Mouse (Mus musculus) limb, embryonic 14.5 days (tissue): ENCODE data around the gene Tcf12. TPM values are rescaled to one million over a fixed set of nuclear protein-coding genes. Genes with fewer than 3 reads are reported as not detected.

ENCODE experiments used
- ATAC-seq: fragments of 200-750 bp; cut with Nextera tagmentation; 2 replicates; pipeline ENCODE4 v1.8.0; 2017; ENCODE audit warnings: low read depth, moderate number of reproducible peaks, moderate TSS enrichment; ENCODE audit not compliant: low FRiP score
- DNase-seq: peaks from one replicate; pipeline ENCODE4 v3.0.0-alpha.2; 2015; ENCODE audit warnings: low spot score
- H3K27ac ChIP-seq: fragments of 300-500 bp; sonication (generic); replicated peaks from 2 replicates; pipeline ENCODE4 v1.5.1; 2014; ENCODE audit warnings: low read depth, mild to moderate bottlenecking, low read length, moderate library complexity, mixed read lengths
- H3K27me3 ChIP-seq: fragments of 300-500 bp; sonication (generic); 2 replicates; pipeline ENCODE4 v1.6.1; 2014; ENCODE audit warnings: low read length, mixed read lengths; ENCODE audit not compliant: control insufficient read depth, insufficient read depth
- H3K36me3 ChIP-seq: fragments of 300-500 bp; sonication (generic); 2 replicates; pipeline ENCODE4 v1.6.1; 2014; ENCODE audit warnings: mild to moderate bottlenecking, low read length, moderate library complexity, mixed read lengths; ENCODE audit not compliant: control insufficient read depth, insufficient read depth
- H3K4me1 ChIP-seq: fragments of 300-500 bp; sonication (generic); 2 replicates; pipeline ENCODE4 v1.6.1; 2014; ENCODE audit warnings: antibody characterized with exemption, low read length, mixed read lengths; ENCODE audit not compliant: control insufficient read depth, insufficient read depth
- H3K4me2 ChIP-seq: fragments of 300-500 bp; sonication (generic); replicated peaks from 2 replicates; pipeline ENCODE4 v1.6.1; 2014; ENCODE audit warnings: low read depth, mild to moderate bottlenecking, low read length, moderate library complexity; ENCODE audit not compliant: severe bottlenecking
- H3K4me3 ChIP-seq: fragments of 300-500 bp; sonication (generic); replicated peaks from 2 replicates; pipeline ENCODE4 v1.5.1; 2014; ENCODE audit warnings: low read length
- H3K9ac ChIP-seq: fragments of 300-500 bp; sonication (generic); 2 replicates; pipeline ENCODE4 v1.6.1; 2014; ENCODE audit warnings: mild to moderate bottlenecking, low read depth, low read length, moderate library complexity; ENCODE audit not compliant: severe bottlenecking
- H3K9me3 ChIP-seq: fragments of 300-500 bp; sonication (generic); 2 replicates; pipeline ENCODE4 v1.6.1; 2016; ENCODE audit warnings: low read length; ENCODE audit not compliant: control insufficient read depth
- POLR2A ChIP-seq: fragments of 200-500 bp; IDR thresholded peaks from 2 replicates; pipeline ENCODE4 v1.8.0; 2012; ENCODE audit warnings: inconsistent platforms, mild to moderate bottlenecking, moderate library complexity, borderline replicate concordance; ENCODE audit not compliant: insufficient read depth, insufficient read length; ENCODE audit errors: extremely low read depth
- WGBS: fragments of 180-500 bp; shearing (Covaris S2); extraction: QIAGEN DNeasy Blood & Tissue Kit; methylation state at CpG from one replicate; pipeline ENCODE4 v1.1.7; 2014; 5-methylcytosine and 5-hydroxymethylcytosine counted together
- polyA plus RNA-seq, 2 experiments: library from polyadenylated mRNA; depleted of rRNA in 1 of 2; stranded (reverse) in 1 of 2; unstranded in 1 of 2; fragments of >200 nt; fragmentation: Nextera tagmentation in 1 of 2; extraction: Ambion mirVana in 1 of 2; gene quantifications; 2 replicates each; pipeline versions ENCODE4 v1.2.1 to v1.2.3; 2012 to 2014

Gene Tcf12
- polyA plus RNA-seq, 2 experiments, result 111 to 158 TPM

DNA sequence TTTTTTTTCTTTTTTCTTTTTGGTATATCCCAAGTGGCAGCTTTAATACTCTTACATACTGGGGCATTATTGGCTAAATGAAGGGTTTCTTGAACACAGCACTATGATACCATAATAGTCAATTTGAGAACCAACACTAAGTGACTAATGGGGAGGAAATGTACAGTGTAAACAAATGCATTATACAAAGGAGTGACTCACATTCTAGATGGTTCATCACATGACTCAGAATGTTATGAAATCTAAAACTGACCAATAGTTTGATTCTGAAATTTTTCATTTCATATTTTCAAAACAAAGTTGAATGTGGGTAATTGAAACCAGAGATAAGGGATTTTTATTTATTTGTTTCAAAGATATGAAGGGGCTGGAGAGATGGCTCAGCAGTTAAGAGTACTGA, 169.2 kb downstream of the Tcf12 start:
- no peaks in the 10 kb centered on the region for H3K9me3 ChIP-seq
- no peaks in the 10 kb centered on the region for H3K4me1 ChIP-seq
- H3K27ac ChIP-seq, result no peak overlapping the region
- ATAC-seq (no peak), DNase-seq (no peak)
- TF ChIP-seq POLR2A, result no peak
- no peaks in the 10 kb centered on the region for H3K27me3 ChIP-seq
- H3K36me3 ChIP-seq, result no peaks in the 10 kb centered on the region
- H3K4me2 ChIP-seq, result no peak overlapping the region
- no peak overlapping the region for H3K4me3 ChIP-seq
- H3K9ac ChIP-seq, result no peak overlapping the region

DNA sequence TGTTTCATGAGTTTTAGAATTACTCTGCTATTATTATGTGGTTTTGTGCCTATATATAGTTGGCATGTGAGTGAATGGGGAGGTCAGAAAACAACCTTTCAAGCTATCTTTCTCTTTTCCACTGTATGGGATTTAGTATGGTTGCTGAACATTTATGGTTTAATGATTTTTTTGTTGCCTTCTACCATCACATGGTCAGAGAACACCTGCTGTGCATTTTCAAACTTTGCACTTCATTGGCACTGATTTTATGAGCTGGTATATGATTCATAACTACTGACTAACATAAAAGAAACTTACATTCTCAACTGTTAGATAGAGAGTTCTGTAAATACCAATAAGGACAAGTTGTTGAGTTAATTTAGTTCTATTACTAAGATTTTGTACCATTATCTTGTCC, 171.7 kb downstream of the Tcf12 start:
- H3K4me1 ChIP-seq, result no peaks in the 10 kb centered on the region
- no peaks in the 10 kb centered on the region for H3K9me3 ChIP-seq
- no peak for TF ChIP-seq POLR2A

DNA sequence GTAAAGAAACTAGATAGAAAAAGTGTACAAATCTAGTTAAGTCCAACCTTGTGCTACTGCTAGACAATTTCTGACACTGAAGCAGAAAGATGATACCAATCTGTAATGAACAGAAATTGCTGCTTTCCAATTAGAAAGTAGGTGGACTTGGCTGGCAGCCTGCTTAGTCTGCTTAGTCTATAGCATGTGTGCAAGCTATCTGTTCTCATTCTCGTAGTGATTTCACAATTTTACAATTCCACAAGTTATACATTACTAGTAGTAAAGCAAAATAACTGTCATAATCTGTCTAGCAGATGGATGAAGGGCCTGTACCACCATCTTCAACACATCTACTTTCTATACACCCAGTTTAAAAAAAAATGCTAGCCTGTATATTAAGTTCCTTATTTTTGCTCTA, 175.5 kb downstream of the Tcf12 start:
- no peak overlapping the region for H3K4me2 ChIP-seq
- no peaks in the 10 kb centered on the region for H3K4me1 ChIP-seq
- H3K27me3 ChIP-seq, result no peaks in the 10 kb centered on the region
- ATAC-seq (no peak), DNase-seq (no peak)
- WGBS, result 68% methylated on average over 1 of the region's 1 CpGs
- H3K9me3 ChIP-seq, result no peaks in the 10 kb centered on the region
- TF ChIP-seq POLR2A, result no peak
- no peak overlapping the region for H3K27ac ChIP-seq
- H3K4me3 ChIP-seq, result no peak overlapping the region
- H3K36me3 ChIP-seq, result no peaks in the 10 kb centered on the region
- H3K9ac ChIP-seq, result no peak overlapping the region

More for the DNA sequence above, 171.7 kb downstream of the Tcf12 start:
- ATAC-seq, result no peak
- no peaks in the 10 kb centered on the region for H3K36me3 ChIP-seq
- no peak overlapping the region for H3K4me2 ChIP-seq
- H3K27me3 ChIP-seq, result no peaks in the 10 kb centered on the region
- H3K4me3 ChIP-seq, result no peak overlapping the region
- H3K27ac ChIP-seq, result no peak overlapping the region
- no peak for DNase-seq
- H3K9ac ChIP-seq, result no peak overlapping the region

DNA sequence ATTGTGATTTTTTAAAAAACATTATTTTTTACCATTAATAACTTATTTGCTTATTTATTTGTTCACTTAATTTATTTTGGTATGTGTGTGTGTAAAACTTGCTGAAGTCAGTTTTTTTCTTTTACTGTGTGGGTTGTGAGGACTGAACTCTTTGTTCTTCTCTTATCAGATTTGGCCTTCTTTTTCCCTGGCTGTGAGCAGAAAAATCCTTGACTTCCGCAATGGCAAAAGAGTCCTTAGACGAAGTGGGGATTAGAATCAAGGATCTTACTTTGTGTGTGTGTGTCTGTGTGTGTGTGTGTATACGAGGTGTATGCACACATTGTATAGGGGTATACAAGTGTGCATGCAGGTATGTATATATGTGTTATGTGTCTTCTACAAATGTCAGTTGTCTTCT, 176.8 kb downstream of the Tcf12 start:
- no peaks in the 10 kb centered on the region for H3K36me3 ChIP-seq
- H3K27ac ChIP-seq, result no peak overlapping the region
- 89% methylated on average over 3 of the region's 3 CpGs for WGBS
- TF ChIP-seq POLR2A, result no peak
- no peak overlapping the region for H3K4me3 ChIP-seq
- H3K27me3 ChIP-seq, result no peaks in the 10 kb centered on the region
- no peak overlapping the region for H3K9ac ChIP-seq
- no peak overlapping the region for H3K4me2 ChIP-seq
- no peaks in the 10 kb centered on the region for H3K9me3 ChIP-seq
- H3K4me1 ChIP-seq, result no peaks in the 10 kb centered on the region
- no peak for ATAC-seq
- DNase-seq, result no peak

DNA sequence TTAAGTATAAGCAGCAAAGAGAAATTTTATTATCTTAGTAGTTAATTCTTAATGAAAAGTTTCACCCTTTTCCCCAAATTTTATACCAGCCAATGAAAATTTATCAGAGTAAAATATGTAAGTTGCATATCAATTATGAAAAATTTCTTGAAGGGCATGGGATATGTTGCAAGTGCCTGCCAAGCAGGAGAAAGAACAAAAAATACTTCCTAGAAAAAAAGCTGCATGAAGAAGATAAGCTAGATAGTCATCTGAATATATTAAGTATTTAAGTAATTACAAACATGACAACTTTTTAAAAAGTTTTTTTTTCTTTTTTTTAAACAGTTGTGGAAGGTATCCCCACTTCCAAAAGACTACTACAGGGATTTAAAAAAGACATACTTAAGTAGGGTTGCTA, 179.7 kb downstream of the Tcf12 start:
- no peak for ATAC-seq
- Histone ChIP-seq H3K27me3 (no peaks in the 10 kb centered on the region), H3K4me2 (no peak overlapping the region), H3K9me3 (no peaks in the 10 kb centered on the region), H3K4me3 (no peak overlapping the region), H3K4me1 (no peaks in the 10 kb centered on the region), H3K36me3 (no peaks in the 10 kb centered on the region; the same call in 1 of the 2 replicates), H3K27ac (no peak overlapping the region), H3K9ac (no peak overlapping the region)
- DNase-seq, result no peak
- TF ChIP-seq POLR2A, result no peak

DNA sequence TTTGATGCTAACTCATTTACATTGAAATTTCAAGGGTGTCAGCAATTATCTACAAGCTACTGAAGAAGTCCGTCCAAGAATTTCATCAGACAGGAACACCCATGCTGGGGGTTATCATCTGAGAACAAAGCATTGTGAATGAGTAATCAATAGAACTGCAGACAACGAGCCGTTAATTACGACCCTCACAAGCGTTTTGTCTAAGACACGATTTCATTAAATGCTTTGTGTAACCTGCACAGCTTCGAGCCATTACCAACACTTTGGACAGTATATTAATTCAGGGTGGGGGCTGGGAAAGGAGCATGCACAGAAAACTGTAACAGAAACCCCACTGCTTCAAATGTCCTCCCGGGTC, 180.3 kb downstream of the Tcf12 start:
- no peak for TF ChIP-seq POLR2A

More for the DNA sequence above, 180.3 kb downstream of the Tcf12 start:
- 72% methylated on average over 8 of the region's 8 CpGs for WGBS
- Histone ChIP-seq H3K4me3 (no peak overlapping the region), H3K27ac (no peak overlapping the region), H3K27me3 (no peaks in the 10 kb centered on the region), H3K4me2 (no peak overlapping the region), H3K9ac (no peak overlapping the region), H3K4me1 (no peaks in the 10 kb centered on the region), H3K36me3 (no peaks in the 10 kb centered on the region; the same call in 1 of the 2 replicates), H3K9me3 (no peaks in the 10 kb centered on the region)
- ATAC-seq (no peak), DNase-seq (no peak)
